Mouse (Mus musculus) thymus, postnatal 0 days (tissue): ENCODE results near the gene Sigirr. TPM values are rescaled to one million over a fixed set of nuclear protein-coding genes. Genes with fewer than 3 reads are reported as not detected.

Source experiments
- DNase-seq: peaks from one replicate; pipeline ENCODE4 v3.0.0-alpha.2; 2015; ENCODE audit warnings: low spot score
- polyA plus RNA-seq: library from polyadenylated mRNA; unstranded; fragments of >200 nt; fragmentation: Nextera tagmentation; extraction: Ambion mirVana; gene quantifications from 2 replicates; pipeline ENCODE4 v1.2.1, GENCODE M21; 2015

The Sigirr gene
- polyA plus RNA-seq, 1 experiment from 2014 or later = 51.9 TPM

- DNase-seq = peak; percentile 36
These were observed 39.1 kb downstream of the Sigirr start for GRCm38 (mm10) chr7:141061269-141061692.

GRCm38 (mm10) chr7:141060426-141061242 lies 39.7 kb downstream of the Sigirr start, which contains the start of gene B4galnt4:
TSS of gene B4galnt4 (plus strand) at chr7:141061104.
- DNase-seq = peak; percentile 63

- no peak for DNase-seq
These were observed 40.4 kb downstream of the Sigirr start for GRCm38 (mm10) chr7:141059929-141060328.

GRCm38 (mm10) chr7:141058601-141059341 lies 41.6 kb downstream of the Sigirr start:
- DNase-seq = peak; percentile 77

GRCm38 (mm10) chr7:141057541-141057940 lies 42.8 kb downstream of the Sigirr start:
- DNase-seq = no peak

- DNase-seq = no peak
These were observed 43.4 kb downstream of the Sigirr start for GRCm38 (mm10) chr7:141056976-141057375.

GRCm38 (mm10) chr7:141055785-141056184 lies 44.6 kb downstream of the Sigirr start:
- DNase-seq = no peak

- no peak for DNase-seq
These were observed 48.0 kb downstream of the Sigirr start for GRCm38 (mm10) chr7:141052421-141052820.

GRCm38 (mm10) chr7:141052016-141052415 lies 48.4 kb downstream of the Sigirr start:
- no peak for DNase-seq

GRCm38 (mm10) chr7:141051060-141051685 lies 49.2 kb downstream of the Sigirr start:
- DNase-seq = no peak

- no peak for DNase-seq
These were observed 51.0 kb downstream of the Sigirr start for GRCm38 (mm10) chr7:141049326-141049725.

GRCm38 (mm10) chr7:141048226-141049218 lies 51.9 kb downstream of the Sigirr start:
- DNase-seq = peak; percentile 86

- DNase-seq = no peak
These were observed 52.7 kb downstream of the Sigirr start for GRCm38 (mm10) chr7:141047581-141048225.

- no peak for DNase-seq
These were observed 53.3 kb downstream of the Sigirr start for GRCm38 (mm10) chr7:141046931-141047580.

GRCm38 (mm10) chr7:141042539-141042938 lies 57.8 kb downstream of the Sigirr start:
- DNase-seq = peak; percentile 51

- no peak for DNase-seq
These were observed 58.7 kb downstream of the Sigirr start for GRCm38 (mm10) chr7:141041661-141042060.
